Mouse (Mus musculus): Measurements from ENCODE around the gene Sh3tc1.

The Sh3tc1 gene

DNA sequence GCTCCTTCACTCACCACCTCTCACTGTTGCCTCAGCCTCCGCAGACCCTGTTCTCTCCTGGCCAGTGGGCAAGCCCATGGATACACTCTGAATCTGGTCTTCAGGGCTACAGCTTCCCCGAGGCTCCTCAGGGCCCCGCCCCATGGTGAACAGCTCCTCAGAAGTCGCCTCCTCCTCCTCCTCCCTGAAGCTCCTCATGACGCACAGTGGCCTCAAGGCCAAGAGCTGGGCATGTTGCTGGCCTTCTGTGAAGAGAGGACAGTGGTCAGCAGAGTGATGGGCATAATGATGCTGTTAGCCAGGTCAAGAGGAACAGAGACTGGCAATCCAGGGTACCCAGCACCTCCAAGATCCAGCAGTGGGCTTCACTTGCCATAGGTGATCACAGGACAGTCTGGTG, 15.9 kb downstream of the Sh3tc1 start:
- intact Hi-C loops (cut with DNase I) = no loop called here

DNA sequence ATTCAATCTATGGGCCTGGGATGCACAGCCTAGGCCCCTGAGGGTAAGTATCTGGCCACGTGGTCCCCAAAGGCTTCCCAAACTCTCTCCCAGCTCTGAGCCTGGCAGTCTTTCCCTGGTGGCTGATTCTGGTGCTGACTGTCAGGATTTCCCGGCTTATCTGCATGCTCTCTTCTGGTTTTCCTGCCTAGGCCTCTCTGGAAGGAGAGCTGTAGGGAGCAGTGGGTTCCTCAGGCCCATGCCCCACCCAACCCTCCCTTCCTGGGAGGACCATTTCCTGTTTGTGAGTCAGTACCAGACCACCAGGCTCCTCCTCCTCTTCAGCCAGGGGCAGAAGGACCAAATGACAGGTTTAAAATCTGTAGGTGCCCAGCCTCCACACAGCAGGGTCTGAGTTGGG, 17.1 kb downstream of the Sh3tc1 start:
- intact Hi-C loops (cut with DNase I) = no loop called here

DNA sequence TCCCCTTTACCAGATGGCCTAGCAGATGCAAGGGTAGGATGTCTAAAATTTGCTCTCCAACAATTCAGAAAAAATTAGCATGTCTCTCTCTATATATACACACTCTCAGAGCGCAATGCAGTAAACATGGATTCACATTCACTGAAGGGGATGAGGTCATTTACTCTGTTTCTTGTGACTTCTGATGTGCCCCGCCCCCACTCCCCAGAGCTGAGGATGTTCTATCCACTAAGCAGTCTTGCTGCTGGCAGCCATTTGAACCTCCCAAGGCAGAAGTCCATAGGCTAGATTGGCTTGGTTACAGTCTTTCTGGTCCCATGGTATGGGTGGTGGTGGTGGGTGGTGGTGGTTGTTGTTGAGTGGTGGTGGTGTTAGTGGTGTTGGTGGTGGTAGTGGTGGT, 17.9 kb downstream of the Sh3tc1 start:
- intact Hi-C loops (cut with DNase I) = no loop called here

DNA sequence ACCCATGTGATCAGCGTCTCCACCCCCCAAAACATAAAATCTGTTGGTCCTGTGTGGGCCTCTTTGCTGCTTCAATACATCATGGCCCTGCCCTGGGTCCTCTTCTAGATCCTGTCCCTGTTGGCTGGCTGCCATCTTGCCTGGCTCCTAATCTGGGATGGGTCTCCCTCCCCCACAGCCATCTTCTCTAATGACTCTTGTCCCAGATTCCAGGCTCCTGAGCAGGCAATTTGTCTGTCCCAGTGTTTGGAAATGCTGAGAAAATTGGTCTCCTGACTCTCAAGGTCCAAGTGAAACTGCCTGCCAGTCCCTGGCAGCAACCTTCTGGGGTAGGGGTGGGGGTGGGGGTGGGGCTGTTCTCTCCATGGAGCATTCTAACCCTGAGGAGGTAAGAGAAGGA, 19.9 kb downstream of the Sh3tc1 start:
- intact Hi-C loops (cut with DNase I) = loop anchor here (5.0 kb wide), 1 partner anchor 37 kb away; the partner anchor contains the start of gene Ablim2

DNA sequence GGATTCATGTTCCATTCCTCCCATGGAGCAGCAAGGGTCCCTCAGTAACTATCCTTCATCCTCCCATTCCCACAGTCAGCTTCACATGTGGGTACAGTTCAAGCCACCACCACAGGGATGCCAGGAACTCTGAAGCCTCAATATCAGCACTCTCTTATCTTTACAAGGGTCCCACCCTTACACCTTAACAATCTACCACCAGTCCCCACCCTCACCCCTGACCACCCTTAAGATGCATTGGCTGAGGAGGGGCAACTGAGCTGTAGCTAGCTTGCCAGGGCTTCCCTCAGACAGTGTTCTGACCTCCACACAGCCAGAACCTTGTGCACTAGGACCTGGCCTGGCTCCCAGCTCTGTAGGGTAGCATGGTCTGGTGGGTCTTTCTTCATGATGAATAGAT, 20.4 kb downstream of the Sh3tc1 start:
- intact Hi-C loops (cut with DNase I) = loop anchor here (5.0 kb wide), 1 partner anchor 38 kb away; the partner anchor contains the start of gene Ablim2

DNA sequence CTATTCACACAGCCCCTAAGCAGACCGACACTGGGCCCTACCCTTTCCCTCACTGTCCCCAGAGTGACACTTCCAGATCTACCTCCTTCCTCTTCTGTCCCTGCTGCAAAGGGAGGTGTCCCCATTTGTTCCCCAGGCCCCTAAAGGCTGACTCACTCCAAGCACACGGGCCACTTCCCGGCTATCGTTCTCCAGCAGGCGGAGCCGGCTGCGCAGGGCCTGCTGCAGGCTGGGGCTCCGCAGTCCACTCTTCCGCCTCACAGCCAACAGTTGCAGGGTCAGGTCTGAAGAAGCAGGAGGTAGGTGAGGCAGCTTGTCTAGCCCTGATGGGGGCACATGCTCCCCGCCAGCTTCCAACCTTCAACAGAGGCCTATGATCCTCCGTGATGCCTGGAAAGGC, 21.0 kb downstream of the Sh3tc1 start:
- intact Hi-C loops (cut with DNase I) = loop anchor here (5.0 kb wide), 1 partner anchor 38 kb away; the partner anchor contains the start of gene Ablim2

DNA sequence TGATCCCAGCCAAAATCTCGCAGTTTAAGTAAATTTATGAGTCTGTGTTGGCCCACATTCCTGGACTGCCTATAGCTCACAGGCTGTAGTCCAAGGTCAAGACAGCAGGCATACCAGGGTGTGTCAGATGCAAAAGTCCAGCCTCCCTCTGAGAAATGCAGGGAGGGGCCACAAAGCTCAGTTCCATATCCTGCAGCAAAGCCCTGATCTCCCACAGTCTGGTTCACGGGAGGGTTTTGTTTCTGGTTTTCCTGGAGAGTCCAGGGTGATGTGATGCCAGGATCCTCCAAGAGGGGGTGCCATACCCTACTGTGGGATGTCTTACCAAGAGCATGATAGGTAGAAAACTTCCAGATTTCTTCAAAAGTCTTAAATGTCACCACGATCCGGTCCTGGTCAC, 21.8 kb downstream of the Sh3tc1 start:
- intact Hi-C loops (cut with DNase I) = loop anchor here (5.0 kb wide), 1 partner anchor 39 kb away; the partner anchor contains the start of gene Ablim2

DNA sequence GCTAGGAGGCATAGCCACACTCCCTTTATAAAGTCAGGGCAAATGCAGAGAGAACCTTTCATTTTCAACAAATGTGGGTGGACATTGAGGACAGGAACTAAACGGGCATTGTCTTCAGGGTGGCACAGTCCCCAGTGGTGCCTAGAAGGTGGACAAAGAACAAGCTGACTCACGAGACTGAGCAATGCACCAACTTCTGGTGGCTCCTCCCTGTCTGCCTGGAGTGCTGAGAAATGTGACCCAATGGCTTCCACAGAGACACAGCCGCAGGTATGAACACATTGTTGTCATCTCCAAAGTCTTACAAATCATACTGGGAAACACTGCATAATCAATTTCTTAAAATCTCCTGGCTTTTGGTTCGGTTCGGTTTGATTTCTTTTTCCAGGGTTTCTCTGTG, 22.3 kb downstream of the Sh3tc1 start:
- intact Hi-C loops (cut with DNase I) = loop anchor here (5.0 kb wide), 1 partner anchor 40 kb away; the partner anchor contains the start of gene Ablim2

DNA sequence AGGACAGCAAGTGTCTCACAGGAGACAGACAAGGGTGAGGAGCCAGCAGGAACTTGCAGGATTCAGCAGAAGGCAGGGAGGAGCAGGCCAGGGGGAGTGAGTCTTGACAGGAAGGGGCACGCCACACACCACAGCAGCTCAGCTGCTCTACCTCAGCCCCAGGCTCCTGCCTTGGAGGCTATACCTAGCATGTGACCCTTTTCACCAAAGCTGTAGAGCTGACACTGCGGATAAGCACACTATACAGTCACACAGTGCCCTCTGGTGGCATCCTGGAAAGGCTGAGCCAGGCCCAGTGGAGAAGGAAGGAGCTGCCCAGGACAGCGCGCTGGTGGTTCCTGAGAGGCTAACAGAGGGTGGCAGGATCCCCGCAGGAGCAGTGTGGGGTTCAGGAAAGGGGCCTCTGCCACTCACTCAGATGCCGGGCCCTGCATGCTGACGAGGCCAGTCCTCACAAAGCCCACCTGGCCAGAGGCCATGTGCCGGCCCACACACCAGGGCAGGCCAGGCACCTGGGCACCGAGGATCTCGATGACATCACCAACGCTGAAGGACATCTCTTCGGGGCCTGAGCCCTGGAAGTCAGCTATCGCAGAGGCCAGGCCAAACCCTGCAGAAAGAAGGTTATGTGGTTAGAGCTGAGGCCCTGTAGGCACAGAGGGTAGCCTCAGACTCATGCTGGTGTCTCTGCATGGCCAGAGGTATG, 26.0 kb downstream of the Sh3tc1 start:
- intact Hi-C loops (cut with DNase I) = no loop called here

DNA sequence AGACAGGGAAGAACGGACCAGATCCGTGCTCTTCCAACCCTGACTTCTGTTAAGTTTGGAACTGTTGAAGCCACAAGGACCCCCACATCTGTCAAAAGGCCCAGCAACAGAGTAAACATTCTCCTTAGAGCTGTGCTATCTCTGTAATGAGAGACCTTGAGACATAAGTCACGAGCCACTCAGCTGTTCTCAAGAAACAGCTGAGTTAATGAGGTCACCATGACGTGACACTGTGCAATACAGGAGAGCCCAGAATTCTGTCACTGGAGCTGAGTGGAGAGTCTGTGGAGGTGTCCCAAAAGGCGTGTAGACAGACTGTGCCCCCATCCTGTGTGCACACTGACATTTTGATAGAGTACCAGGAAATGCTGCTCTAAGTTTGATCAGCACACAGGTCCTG, 27.3 kb downstream of the Sh3tc1 start:
- intact Hi-C loops (cut with DNase I) = loop anchor here (1.0 kb wide), 1 partner anchor 11 kb away; no protein-coding TSS in a partner anchor

DNA sequence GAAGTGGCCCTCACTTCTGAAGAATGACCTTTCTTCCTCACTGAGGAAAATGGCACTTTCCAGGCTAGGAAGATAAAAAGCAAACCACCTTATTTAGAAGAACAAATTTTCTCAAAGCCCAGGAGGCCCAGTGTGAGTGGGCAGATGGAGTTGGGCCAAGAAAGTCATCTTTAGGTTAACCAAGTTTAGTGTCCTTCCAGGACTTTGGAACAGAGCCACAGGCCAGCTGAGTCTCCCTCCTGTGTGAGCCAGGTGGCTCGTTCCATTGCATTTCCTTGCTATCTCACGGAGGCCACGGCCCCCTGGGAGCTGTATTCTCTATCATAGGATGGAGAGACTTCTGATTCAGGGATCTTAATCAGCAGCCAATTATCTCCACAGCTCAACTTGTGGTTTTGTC, 28.9 kb downstream of the Sh3tc1 start:
- intact Hi-C loops (cut with DNase I) = no loop called here

DNA sequence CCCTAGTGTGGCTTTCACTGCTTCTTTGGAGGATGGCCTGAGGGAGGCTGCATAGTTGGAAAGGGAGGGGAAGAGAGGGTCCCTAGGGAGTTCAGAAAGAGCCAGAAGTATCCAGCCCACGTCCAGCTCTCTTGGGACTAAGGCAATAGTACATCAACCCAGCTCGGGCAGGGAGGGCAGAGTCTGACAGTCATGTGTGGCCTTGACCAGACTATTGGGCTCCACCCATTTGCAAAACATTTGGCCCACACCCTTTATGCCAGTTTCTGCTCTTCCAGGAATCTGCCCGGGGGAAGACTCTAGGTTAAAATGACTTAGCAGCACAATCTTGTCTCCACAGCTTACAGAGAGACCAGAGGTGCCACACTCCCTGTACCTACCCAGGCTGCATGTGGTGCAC, 29.3 kb downstream of the Sh3tc1 start:
- intact Hi-C loops (cut with DNase I) = no loop called here

DNA sequence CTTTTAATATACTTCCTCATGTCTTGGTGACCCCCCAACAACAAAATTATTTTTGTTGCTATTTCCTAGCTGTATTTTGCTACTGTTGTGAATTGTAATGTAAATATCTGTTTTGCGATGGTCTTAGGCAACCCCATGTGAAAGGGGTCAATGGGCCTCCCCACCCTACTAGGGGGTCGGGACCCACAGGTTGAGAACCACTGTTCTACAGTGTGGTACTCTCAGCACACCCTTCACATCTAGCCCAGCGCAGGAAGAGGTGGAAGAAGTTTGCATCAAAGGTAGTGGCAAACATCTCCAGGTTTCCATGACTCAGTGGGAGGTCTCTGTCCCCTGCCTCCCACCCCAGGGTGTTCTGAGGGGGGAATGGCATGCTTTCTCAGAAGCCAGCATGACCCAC, 34.4 kb downstream of the Sh3tc1 start:
- intact Hi-C loops (cut with DNase I) = no loop called here

DNA sequence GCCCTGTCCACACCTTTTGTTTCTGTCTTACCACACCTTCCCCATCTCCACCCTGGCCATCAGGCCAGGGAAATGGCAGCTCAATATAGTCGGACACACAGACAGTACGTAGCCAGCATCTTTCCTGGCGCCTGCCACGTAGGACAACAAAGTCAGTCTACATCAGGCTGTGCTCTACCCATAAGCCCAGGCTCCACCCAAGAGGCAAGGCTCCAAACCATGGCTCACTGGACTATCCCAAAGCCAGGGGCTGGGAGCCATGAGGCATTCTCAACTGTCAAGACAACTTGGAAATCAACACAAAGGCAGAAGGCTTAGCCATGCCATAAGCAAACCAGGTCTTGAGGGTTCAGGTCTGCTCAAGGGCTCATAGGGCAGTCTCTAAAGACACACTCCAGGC, 36.0 kb downstream of the Sh3tc1 start:
- intact Hi-C loops (cut with DNase I) = no loop called here

DNA sequence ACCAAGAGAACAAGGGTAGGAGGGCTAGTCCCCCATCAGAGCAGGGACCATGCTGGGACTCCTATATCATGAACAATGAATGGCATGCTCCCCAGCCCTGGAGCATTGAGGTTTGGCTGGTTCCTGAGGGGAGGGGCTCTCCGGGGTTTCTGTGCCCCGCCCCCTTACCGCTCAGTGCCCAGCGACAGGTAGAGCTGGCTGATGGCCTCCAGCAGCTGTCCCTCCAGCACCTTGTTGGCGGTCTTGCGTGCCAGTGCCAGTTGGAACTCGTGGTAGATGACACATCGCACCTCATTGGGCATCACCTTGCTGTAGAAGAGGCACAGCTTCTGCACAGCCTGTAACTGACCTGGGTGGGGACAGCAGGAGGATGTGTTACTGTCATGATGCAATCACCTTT, 36.6 kb downstream of the Sh3tc1 start:
- intact Hi-C loops (cut with DNase I) = no loop called here

DNA sequence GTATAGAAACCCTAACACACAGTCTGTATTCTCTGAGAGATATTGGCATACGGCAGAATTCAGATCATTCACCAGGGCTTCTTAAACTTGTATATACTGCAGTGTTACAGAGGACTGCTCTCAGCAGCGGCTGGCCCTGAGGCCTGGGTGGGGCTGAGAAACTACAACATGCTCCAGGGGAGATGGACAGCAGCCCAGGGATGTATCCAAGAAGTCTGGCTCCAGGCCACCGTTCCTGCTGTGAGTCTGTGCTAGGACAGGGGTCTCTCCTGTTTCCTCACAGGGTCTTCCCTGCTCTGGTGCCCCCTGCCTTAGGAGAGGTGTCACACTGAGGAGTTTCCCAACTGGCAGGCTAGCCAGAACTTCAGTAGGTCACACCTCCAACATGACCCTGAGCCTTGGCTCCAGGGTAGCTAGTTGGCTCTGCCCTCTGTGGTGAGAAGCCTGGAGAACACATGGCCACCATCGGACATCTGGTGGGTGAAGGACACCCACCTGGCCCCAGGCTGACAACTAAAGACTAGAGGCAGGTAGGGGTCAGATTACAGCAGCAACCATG, 37.1 kb downstream of the Sh3tc1 start:
- intact Hi-C loops (cut with DNase I) = no loop called here

DNA sequence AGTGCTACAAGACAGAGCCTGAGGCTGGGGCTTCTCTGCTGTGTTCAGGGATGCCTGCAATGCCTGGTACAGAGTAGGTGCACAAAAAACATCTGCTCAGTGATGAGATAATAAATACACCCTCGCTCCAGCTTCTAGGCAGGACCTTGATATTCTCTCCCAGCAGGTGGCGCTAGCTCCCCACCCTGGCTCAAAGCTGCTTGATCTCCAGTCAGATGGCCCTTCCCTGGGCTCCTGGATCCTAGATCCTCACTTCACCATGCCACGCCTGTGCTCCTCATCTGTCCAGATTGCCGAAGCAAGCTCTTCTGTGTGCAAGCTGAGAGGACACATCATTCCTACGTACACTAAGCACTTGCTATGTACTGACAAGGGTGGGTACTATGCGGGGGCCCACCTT, 38.7 kb downstream of the Sh3tc1 start:
- intact Hi-C loops (cut with DNase I) = loop anchor here (1.0 to 2.0 kb wide), 3 partner anchors 11 to 158 kb away; no protein-coding TSS in a partner anchor

DNA sequence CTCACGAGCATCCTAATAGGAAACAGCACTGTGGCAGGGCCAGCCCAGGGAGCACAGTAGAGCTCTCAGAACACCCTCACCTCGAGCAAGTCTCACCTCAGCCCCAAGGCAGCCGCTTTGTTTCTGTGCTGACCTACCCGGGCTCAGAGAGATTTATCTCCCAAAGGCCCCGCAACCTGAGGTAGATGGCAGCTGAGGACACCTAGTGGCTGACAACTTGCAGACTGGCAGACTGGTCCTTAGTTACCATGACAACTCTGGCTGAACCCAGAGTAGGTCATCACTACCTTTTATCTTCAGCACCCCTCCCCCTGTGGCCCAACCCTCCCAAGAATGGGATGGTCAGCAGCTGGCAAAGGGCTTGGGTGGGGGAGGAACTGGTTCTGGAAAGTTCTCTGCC, 44.0 kb downstream of the Sh3tc1 start:
- intact Hi-C loops (cut with DNase I) = loop anchor here (5.0 kb wide), 1 partner anchor 99 kb away; no protein-coding TSS in a partner anchor

DNA sequence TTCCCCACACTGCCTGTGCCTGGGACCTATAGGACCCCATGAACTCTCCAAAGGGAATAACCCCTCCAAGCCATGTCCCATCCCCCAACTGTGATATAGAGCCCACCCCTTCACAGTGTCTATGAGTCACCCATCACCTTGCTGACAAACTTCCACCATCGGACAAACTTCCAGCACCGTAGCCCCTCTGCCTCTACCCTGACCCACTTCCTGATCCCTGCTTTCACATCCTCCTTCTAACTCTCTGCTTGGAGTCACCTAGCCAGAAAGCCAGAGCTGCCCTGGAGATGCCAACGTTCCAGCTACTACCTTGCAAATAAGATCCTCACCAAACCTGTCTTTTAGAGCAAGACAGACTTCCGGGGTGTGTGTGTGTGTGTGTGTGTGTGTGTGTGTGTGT, 46.1 kb downstream of the Sh3tc1 start:
- intact Hi-C loops (cut with DNase I) = no loop called here

DNA sequence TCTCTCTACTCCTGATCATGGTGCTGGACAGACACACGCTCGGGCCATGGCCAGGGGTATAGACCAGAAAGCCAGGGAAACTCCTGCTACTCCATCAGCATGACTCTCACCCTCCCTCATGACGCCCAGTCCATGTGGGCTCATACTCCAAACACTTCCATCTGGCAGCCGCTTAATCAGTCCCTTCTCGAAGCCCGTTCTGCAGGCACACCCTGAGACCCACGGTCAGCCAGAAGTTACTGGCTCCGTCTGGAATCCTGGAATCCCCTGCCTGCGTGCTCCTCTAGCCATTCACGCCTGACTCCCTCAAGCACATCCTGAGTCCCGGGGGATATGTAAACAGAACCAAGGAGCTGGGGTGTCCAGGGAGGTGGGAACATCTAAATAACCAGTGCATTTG, 48.5 kb downstream of the Sh3tc1 start:
- intact Hi-C loops (cut with DNase I) = no loop called here

DNA sequence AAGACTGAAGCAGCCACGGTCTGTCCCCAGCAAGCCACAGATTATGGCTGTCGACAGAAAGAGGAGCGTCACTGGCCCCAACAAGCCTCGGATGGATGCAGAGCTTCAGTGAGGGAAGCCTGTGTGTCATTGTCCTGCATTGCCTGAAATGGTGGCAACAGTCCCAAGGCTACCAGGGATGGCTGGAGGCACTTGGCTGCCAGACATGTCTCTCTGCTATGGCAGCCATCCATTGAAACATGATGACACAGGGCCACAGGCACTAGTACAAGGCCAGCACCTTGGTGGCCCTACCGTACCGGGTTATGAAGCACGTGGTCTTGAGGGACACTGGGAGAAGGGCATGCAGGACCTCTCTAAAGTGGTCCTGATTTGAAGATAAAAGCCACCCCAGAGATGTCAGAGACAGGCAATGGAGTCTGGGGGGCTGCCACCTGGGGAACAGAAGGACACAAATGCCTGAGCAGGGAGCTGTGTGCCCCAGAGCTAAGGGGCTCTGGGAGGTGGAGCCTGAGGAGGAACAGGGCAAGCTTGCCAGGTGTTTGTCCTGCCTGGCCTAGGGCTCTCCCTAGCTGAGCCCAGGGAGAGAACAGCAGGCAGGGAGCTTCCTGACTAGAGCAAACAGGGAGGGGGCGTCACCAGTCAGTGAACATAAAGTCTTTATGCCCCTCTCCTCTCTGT, 49.2 kb downstream of the Sh3tc1 start:
- intact Hi-C loops (cut with DNase I) = no loop called here

DNA sequence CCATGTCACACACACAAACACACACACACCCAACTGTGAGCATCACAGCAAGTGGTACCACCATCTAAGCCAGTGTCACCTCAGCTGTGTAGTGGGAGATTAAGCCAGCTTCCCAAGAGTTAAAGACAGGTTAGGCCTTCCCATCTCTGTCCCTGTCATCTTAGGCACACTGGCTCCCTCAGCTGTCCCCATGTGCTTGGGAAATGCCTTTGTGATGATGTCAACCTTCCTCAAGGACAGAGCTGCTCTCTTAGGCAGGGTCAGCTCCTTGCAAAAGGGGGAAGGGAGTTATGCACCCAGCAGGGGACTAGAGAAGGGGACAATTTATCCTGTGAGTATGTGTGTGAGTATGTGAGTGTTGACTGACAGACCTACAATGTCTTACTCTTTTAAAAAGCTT, 50.4 kb downstream of the Sh3tc1 start:
- intact Hi-C loops (cut with DNase I) = no loop called here

Measured in adrenal gland (tissue).